Mouse (Mus musculus) stomach, postnatal 0 days (tissue): ENCODE results near the gene Kdm4a. TPM values are rescaled to one million over a fixed set of nuclear protein-coding genes. Genes with fewer than 3 reads are reported as not detected.

Experiments
- ATAC-seq: fragments of 200-750 bp; cut with Nextera tagmentation; 2 replicates; pipeline ENCODE4 v1.8.0; 2017; ENCODE audit not compliant: low FRiP score, low TSS enrichment
- DNase-seq: peaks from one replicate; pipeline ENCODE4 v3.0.0-alpha.2; 2016; ENCODE audit warnings: low spot score
- H3K27ac ChIP-seq: fragments of 300-500 bp; sonication (generic); replicated peaks from 2 replicates; pipeline ENCODE4 v1.5.1; 2014; ENCODE audit warnings: mild to moderate bottlenecking, control low read depth
- H3K27me3 ChIP-seq: fragments of 300-500 bp; sonication (generic); 2 replicates; pipeline ENCODE4 v1.6.1; 2014; ENCODE audit warnings: low read length; ENCODE audit not compliant: control insufficient read depth, insufficient read depth
- H3K36me3 ChIP-seq: fragments of 300-500 bp; sonication (generic); 2 replicates; pipeline ENCODE4 v1.6.1; 2014; ENCODE audit warnings: low read length, mixed read lengths; ENCODE audit not compliant: control insufficient read depth, insufficient read depth
- H3K4me1 ChIP-seq: fragments of 300-500 bp; sonication (generic); replicated peaks from 2 replicates; pipeline ENCODE4 v1.6.1; 2014; ENCODE audit warnings: antibody characterized with exemption; ENCODE audit not compliant: control insufficient read depth, insufficient read depth
- H3K4me2 ChIP-seq: fragments of 300-500 bp; sonication (generic); replicated peaks from 2 replicates; pipeline ENCODE4 v1.6.1; 2014; ENCODE audit warnings: low read depth, mild to moderate bottlenecking, control low read depth, moderate library complexity
- H3K4me3 ChIP-seq: fragments of 300-500 bp; sonication (generic); 2 replicates; pipeline ENCODE4 v1.5.1; 2014; ENCODE audit warnings: low read depth, low read length, control low read depth
- H3K9ac ChIP-seq: fragments of 300-500 bp; sonication (generic); 2 replicates; pipeline ENCODE4 v1.6.1; 2014; ENCODE audit warnings: mild to moderate bottlenecking, low read length, control low read depth, mixed read lengths
- H3K9me3 ChIP-seq: fragments of 300-500 bp; sonication (generic); 2 replicates; pipeline ENCODE4 v1.6.1; 2016; ENCODE audit warnings: low read length; ENCODE audit not compliant: control insufficient read depth
- CTCF ChIP-seq: IDR thresholded peaks from 2 replicates; pipeline ENCODE4 v1.5.1; 2016; ENCODE audit warnings: antibody characterized with exemption, low read depth, mild to moderate bottlenecking, moderate library complexity
- EP300 ChIP-seq: optimal IDR thresholded peaks from 2 replicates; pipeline ENCODE3; 2016; ENCODE audit warnings: antibody characterized with exemption
- WGBS: fragments of 180-500 bp; shearing (Covaris S2); extraction: QIAGEN DNeasy Blood & Tissue Kit; methylation state at CpG from one replicate; pipeline ENCODE4 v1.1.7; 2014; 5-methylcytosine and 5-hydroxymethylcytosine counted together
- polyA plus RNA-seq: library from polyadenylated mRNA; unstranded; fragments of >200 nt; fragmentation: Nextera tagmentation; extraction: Ambion mirVana; gene quantifications from 2 replicates; pipeline ENCODE4 v1.2.1, GENCODE M21; 2015

Kdm4a gene
- polyA plus RNA-seq, 1 experiment from 2014 or later, result 14.6 TPM

DNA sequence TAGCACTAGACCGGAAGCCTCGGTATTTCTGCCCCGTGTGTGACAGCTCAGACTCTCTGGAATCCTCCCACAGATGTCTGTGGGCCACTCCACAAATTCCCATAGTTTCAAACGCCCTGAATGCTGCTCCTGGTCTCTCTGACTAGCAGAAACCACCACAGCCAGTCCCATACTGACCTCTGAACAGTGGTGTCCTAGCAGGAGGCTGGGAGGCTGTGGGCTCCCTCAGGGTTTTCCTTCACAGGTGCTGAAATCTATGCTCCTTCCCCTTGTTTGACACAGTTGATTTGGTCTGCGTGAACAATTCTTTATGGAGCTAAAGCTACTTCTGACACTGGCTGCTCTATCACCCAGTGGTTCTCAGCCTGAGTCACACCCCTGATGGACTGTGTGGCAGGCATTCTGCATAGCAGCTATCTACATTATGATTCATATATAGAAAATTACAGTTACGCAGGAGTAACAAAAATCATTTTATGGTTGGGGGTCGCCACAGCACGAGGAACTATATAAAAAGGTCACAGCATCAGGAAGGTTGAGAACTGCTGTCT is 76.5 kb downstream of the Kdm4a start:
- no peak for TF ChIP-seq CTCF
- TF ChIP-seq EP300, result no peak
- WGBS, result 74% methylated on average over 8 of the region's 8 CpGs

DNA sequence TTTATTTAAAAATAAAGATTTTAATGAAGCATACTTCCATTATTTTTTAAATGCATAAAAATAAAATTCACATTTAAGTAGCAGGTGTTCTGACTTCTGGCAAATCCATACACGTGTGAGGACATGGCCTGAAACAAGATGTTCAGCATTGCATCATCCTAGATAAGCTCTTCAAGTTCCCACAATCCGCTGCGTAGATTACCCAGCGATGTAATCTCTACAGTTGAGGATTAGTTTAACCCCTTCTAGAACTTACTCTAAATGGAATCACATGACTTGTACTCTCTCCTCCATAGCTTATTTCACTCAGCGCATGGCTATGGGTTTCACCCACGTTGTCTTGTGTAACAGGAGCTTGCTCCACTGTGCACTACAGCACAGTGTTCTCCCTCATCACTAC is 78.3 kb downstream of the Kdm4a start:
- no peak overlapping the region for H3K27ac ChIP-seq
- DNase-seq (no peak), ATAC-seq (no peak)
- no peaks in the 10 kb centered on the region for H3K36me3 ChIP-seq
- no peak for TF ChIP-seq CTCF
- TF ChIP-seq EP300, result no peak
- H3K4me3 ChIP-seq, result no peak overlapping the region
- H3K4me1 ChIP-seq, result no peaks in the 10 kb centered on the region
- no peaks in the 10 kb centered on the region for H3K9me3 ChIP-seq
- H3K27me3 ChIP-seq, result no peaks in the 10 kb centered on the region
- 68% methylated on average over 6 of the region's 6 CpGs for WGBS
- no peak overlapping the region for H3K9ac ChIP-seq
- no peak overlapping the region for H3K4me2 ChIP-seq

More for the DNA sequence above, 76.5 kb downstream of the Kdm4a start:
- no peak overlapping the region for H3K4me2 ChIP-seq
- H3K27ac ChIP-seq, result no peak overlapping the region
- H3K36me3 ChIP-seq, result no peaks in the 10 kb centered on the region
- no peak overlapping the region for H3K4me3 ChIP-seq
- H3K4me1 ChIP-seq, result no peaks in the 10 kb centered on the region
- H3K9ac ChIP-seq, result no peak overlapping the region
- H3K9me3 ChIP-seq, result no peaks in the 10 kb centered on the region
- H3K27me3 ChIP-seq, result no peaks in the 10 kb centered on the region
- no peak for DNase-seq
- no peak for ATAC-seq

DNA sequence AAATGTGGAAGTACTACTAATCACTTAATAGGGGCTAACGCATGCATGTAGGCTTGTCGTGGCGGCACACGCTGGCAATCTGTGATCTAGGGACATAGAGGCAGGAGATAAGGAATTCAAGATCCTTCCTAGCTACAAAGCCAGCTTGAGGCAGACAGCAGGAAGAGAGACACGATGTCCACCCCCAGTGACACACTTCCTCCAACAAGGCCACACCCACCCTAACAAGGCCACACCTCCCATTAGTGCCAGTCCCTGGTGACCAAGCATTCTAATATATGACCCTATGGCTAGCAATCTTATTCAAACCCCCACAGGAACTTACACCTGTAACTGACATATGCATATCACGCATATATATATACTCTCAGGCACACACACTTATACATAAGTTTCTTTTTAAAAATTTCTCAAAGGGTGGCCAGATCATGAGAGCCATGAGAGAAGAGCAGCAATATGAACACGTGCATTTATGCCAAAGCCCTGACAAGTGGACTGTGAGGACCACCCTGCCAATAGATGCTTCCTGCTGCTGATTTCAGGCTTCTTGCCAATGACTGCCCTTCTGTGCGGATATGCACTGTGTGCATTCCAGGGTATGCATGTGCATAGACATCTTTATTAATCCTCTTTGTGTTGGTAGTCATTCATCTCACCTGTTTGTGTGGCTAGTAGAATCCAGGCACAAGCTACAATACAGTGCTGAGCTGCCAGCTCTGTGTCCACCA is 80.0 kb downstream of the Kdm4a start:
- no peak overlapping the region for H3K9ac ChIP-seq
- H3K27me3 ChIP-seq, result no peaks in the 10 kb centered on the region

DNA sequence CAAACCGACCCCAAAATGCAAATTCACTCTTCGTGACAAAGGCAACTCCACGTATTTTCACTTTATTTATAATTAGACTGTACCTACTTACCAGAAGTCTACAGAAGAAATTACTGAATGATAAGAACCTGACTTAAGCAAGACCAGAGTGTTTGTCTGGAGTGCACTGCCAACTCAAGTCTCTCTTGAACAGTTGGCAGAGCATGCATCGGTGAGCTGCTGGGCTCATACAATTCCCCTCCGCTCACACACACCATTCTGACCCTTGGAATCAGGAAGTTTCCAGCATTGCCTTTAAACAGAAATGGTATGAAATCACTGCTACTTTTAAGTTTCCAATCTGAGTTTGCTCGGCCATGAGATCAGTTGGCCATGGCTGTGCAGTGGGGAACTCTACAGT is 81.3 kb downstream of the Kdm4a start:
- TF ChIP-seq EP300, result no peak
- no peak for TF ChIP-seq CTCF
- Histone ChIP-seq H3K9me3 (no peaks in the 10 kb centered on the region), H3K4me1 (no peaks in the 10 kb centered on the region), H3K36me3 (no peaks in the 10 kb centered on the region), H3K4me2 (no peak overlapping the region), H3K4me3 (no peak overlapping the region), H3K9ac (no peak overlapping the region), H3K27me3 (no peaks in the 10 kb centered on the region), H3K27ac (no peak overlapping the region)
- DNase-seq (no peak), ATAC-seq (no peak)
- 92% methylated on average over 6 of the region's 6 CpGs for WGBS

More for the DNA sequence above, 80.0 kb downstream of the Kdm4a start:
- ATAC-seq (0 out of 2 replicates have a peak, but pooled peaks have one; percentile 40), DNase-seq (no peak)
- 88% methylated on average over 8 of the region's 8 CpGs for WGBS
- no peaks in the 10 kb centered on the region for H3K4me1 ChIP-seq
- no peak overlapping the region for H3K27ac ChIP-seq
- no peaks in the 10 kb centered on the region for H3K36me3 ChIP-seq
- no peaks in the 10 kb centered on the region for H3K9me3 ChIP-seq
- H3K4me3 ChIP-seq, result no peak overlapping the region
- no peak overlapping the region for H3K4me2 ChIP-seq
- TF ChIP-seq EP300 (no peak), CTCF (no peak)

DNA sequence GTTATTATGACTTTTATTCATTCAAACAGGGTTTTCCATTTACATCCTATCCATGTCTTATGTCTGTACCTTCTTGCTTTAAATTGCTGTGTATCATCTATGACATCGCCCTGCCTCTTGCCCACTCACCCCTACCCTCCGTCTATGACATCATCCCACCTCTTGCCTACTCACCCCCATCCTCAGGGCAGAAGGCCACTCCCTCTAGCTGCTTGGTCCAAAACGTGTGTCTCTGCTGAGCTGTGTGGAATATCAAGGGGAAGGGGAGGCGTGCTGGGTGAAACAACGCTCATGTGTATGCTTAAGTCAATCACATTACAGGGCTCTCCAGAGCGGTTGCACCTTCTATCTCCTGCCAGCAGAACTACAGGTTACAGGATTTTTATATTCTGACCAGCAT is 83.8 kb downstream of the Kdm4a start:
- no peak for DNase-seq
- no peaks in the 10 kb centered on the region for H3K27me3 ChIP-seq
- ATAC-seq, result no peak
- WGBS, result 62% methylated on average over 6 of the region's 6 CpGs
- H3K9me3 ChIP-seq, result no peaks in the 10 kb centered on the region
- TF ChIP-seq EP300, result no peak
- H3K27ac ChIP-seq, result no peak overlapping the region
- no peak overlapping the region for H3K4me3 ChIP-seq
- H3K4me1 ChIP-seq, result no peaks in the 10 kb centered on the region
- H3K36me3 ChIP-seq, result no peaks in the 10 kb centered on the region
- H3K4me2 ChIP-seq, result no peak overlapping the region
- H3K9ac ChIP-seq, result no peak overlapping the region

DNA sequence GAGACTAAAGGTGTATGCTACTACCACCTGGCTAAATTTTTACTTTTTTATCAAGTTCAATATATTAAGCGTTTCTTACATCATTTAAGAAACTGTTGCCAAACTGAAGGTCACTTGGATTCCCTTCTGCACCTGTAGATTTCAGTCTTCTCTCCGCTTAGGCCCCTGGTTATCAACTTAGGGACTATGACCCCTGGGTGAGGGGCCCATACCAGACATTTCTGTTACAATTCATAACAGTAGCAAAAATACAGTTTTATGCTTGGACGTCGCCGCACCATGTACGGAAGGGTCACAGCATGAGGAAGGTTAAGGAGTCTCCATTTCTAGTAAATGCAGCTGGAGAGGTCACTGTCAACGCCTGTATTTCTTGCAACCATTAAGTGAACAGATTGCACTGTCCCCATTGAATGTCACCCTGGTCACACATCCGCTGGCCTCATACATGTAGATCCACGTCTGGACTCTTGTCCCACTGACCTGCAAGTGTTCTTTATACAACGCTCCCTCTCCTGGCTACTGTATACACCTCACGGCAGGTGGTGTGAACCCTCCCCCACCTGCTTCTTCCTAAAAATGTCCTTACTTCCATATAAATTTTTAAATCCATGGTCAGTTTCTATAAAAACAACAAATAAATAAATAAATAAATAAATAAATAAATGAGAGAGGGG is 86.9 kb downstream of the Kdm4a start:
- Histone ChIP-seq H3K27ac (no peak overlapping the region), H3K27me3 (no peaks in the 10 kb centered on the region), H3K9ac (no peak overlapping the region), H3K4me3 (no peak overlapping the region), H3K9me3 (no peaks in the 10 kb centered on the region), H3K4me2 (no peak overlapping the region), H3K4me1 (no peaks in the 10 kb centered on the region), H3K36me3 (no peaks in the 10 kb centered on the region)
- 94% methylated on average over 11 of the region's 11 CpGs for WGBS
- DNase-seq (no peak), ATAC-seq (no peak)
- TF ChIP-seq EP300 (no peak), CTCF (no peak)
